Mouse (Mus musculus) olfactory bulb, adult 2 months (tissue): ENCODE measurements around the gene Wscd2.

ENCODE experiments used
- CTCF ChIP-seq: fragments of 200-500 bp; IDR thresholded peaks from 2 replicates; pipeline ENCODE4 v1.5.1; 2012; ENCODE audit warnings: low read depth, mild to moderate bottlenecking, low read length, moderate library complexity; ENCODE audit not compliant: insufficient read depth
- POLR2A ChIP-seq: fragments of 200-500 bp; IDR thresholded peaks from 2 replicates; pipeline ENCODE4 v1.6.1; 2012; ENCODE audit warnings: mild to moderate bottlenecking, low read depth, low read length, moderate library complexity; ENCODE audit not compliant: insufficient read depth

DNA sequence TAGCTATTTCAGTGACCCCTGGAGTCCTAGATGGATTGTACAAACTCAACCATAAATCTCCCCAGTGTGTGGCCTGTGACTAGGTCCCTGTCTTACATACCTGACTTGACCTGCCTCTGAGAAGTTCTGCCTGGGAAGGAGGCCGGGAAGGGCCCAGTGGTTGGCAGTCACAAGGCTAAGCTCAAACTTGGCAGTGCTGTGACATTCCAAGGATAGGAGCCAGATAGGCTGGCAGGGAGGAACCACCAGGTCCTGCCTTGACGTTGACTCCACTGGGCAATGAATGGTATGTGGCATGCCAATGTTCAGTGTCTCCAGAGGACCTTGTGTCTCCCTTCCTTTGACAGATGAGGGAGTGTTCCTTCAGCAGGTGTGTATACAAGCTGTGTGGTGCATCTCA lies 65.6 kb downstream of the Wscd2 start:
- no peak for TF ChIP-seq CTCF
- TF ChIP-seq POLR2A = no peak
